Mouse (Mus musculus): ENCODE measurements around the gene Mmel1.

Gene Mmel1

GRCm38 (mm10) chr4:154941831-154942230, 72.4 kb downstream of the Mmel1 start:
- no peak for DNase-seq

- no peak for DNase-seq
Measured at GRCm38 (mm10) chr4:154942632-154943322, 73.4 kb downstream of the Mmel1 start.

- no peak for DNase-seq
Measured at GRCm38 (mm10) chr4:154943323-154944039, 74.1 kb downstream of the Mmel1 start.

- peak; percentile 65 to 70 for DNase-seq
Measured at GRCm38 (mm10) chr4:154944121-154944590, 74.8 kb downstream of the Mmel1 start.

Measured in spleen, adult 18-20 months (tissue).